Mouse (Mus musculus): ENCODE data around the gene Rap1gap2.

- TF ChIP-seq CTCF (IDR thresholded peaks at IDR 0.05; ENCODE audit: extremely low read depth, insufficient read depth, low read length) (no peak), POLR2A (IDR thresholded peaks at IDR 0.05; ENCODE audit: extremely low read depth, insufficient read depth, low read length) (no peak)
Measured at GRCm38 (mm10) chr11:74561392-74561791, 49.3 kb downstream of the Rap1gap2 start.

Data from cortical plate, adult 2 months (tissue).